ENCODE assay signal across 20 mouse cellular contexts in genomic region chr11:32704241-32704890, GRCm38 (mm10).
DNase-seq lines count a peak whose midpoint lies in the region; ATAC-seq and TF ChIP-seq lines count a peak whose summit lies in the region.
"Had no signal": no experiment of that assay in that cellular context is flagged by ENCODE, and none has a peak within 500 bp of the region (broad histone marks: within the 10 kb centered on the region; RNA-seq: fewer than 3 reads in every experiment).

No protein-coding gene starts in this region.

- intact Hi-C loops in heart, postnatal 36 days (cut with DNase I), result loop anchor here (10.0 kb wide), 1 partner anchor 360 kb away; the partner anchor contains the start of gene Sh3pxd2b

- WGBS in cerebellum, adult 2 months, result 58% methylated on average over 6 of the region's 6 CpGs
- 83% methylated on average over 6 of the region's 6 CpGs for WGBS in midbrain, embryonic 13.5 days
- 79% methylated on average over 6 of the region's 6 CpGs for WGBS in midbrain, postnatal 0 days

- no peak overlapping the region for H3K4me3 ChIP-seq in cerebellum, adult 2 months (replicated peaks; ENCODE audit: insufficient read depth, low read depth, low read length)
- H3K4me3 ChIP-seq in midbrain, embryonic 13.5 days (replicated peaks), result no peak overlapping the region
- no peak overlapping the region for H3K4me3 ChIP-seq in midbrain, postnatal 0 days (ENCODE audit: low read depth, low read length)
- H3K4me3 ChIP-seq: embryonic facial prominence, embryonic 12.5 days; forebrain, embryonic 12.5 days; heart, embryonic 13.5 days; hindbrain, embryonic 13.5 days had no signal

- TF ChIP-seq CTCF in cerebellum, adult 2 months (IDR thresholded peaks at IDR 0.05; ENCODE audit: borderline replicate concordance, insufficient read depth, low read depth, low read length), result no peak
- no peak for TF ChIP-seq CTCF in midbrain, postnatal 0 days (IDR thresholded peaks at IDR 0.05)

- H3K27me3 ChIP-seq in cerebellum, adult 2 months (ENCODE audit: control insufficient read depth, insufficient read depth, low read length), result no peaks in the 10 kb centered on the region
- no peaks in the 10 kb centered on the region for H3K27me3 ChIP-seq in midbrain, embryonic 13.5 days
- no peaks in the 10 kb centered on the region for H3K27me3 ChIP-seq in midbrain, postnatal 0 days (ENCODE audit: insufficient read depth, low read length)
- H3K27me3 ChIP-seq: embryonic facial prominence, embryonic 12.5 days; forebrain, embryonic 12.5 days; heart, embryonic 13.5 days; hindbrain, embryonic 13.5 days had no signal

- no peak overlapping the region for H3K4me2 ChIP-seq in midbrain, embryonic 13.5 days (replicated peaks)
- H3K4me2 ChIP-seq in midbrain, postnatal 0 days (ENCODE audit: low read depth, low read length, poor library complexity, severe bottlenecking), result no peak overlapping the region
- H3K4me2 ChIP-seq: embryonic facial prominence, embryonic 12.5 days; forebrain, embryonic 12.5 days; heart, embryonic 13.5 days; hindbrain, embryonic 13.5 days had no signal

- no peaks in the 10 kb centered on the region for H3K9me3 ChIP-seq in midbrain, embryonic 13.5 days
- H3K9me3 ChIP-seq in midbrain, postnatal 0 days (ENCODE audit: low read length), result no peaks in the 10 kb centered on the region
- H3K9me3 ChIP-seq: embryonic facial prominence, embryonic 12.5 days; forebrain, embryonic 12.5 days; heart, embryonic 13.5 days; hindbrain, embryonic 13.5 days had no signal

- peak overlapping the region; percentile 24 for H3K27ac ChIP-seq in cerebellum, adult 2 months (ENCODE audit: insufficient read depth, low read length)
- H3K27ac ChIP-seq in midbrain, embryonic 13.5 days, result no peak overlapping the region
- H3K27ac ChIP-seq in midbrain, postnatal 0 days (ENCODE audit: low read depth, low read length), result no peak overlapping the region
- H3K27ac ChIP-seq: embryonic facial prominence, embryonic 12.5 days; forebrain, embryonic 12.5 days; heart, embryonic 13.5 days; hindbrain, embryonic 13.5 days; hindbrain, postnatal 0 days had no signal

- no peak overlapping the region for H3K9ac ChIP-seq in midbrain, embryonic 13.5 days (replicated peaks)
- H3K9ac ChIP-seq in midbrain, postnatal 0 days (replicated peaks; ENCODE audit: low read length, poor library complexity, severe bottlenecking), result no peak overlapping the region
- H3K9ac ChIP-seq: embryonic facial prominence, embryonic 12.5 days; forebrain, embryonic 12.5 days; heart, embryonic 13.5 days; hindbrain, embryonic 13.5 days had no signal

- no peaks in the 10 kb centered on the region for H3K36me3 ChIP-seq in midbrain, embryonic 13.5 days
- H3K36me3 ChIP-seq in midbrain, postnatal 0 days (ENCODE audit: insufficient read depth, low read length), result 0 out of 2 replicates have a peak, but pooled peaks cover 2% of the 10 kb centered on the region
- H3K36me3 ChIP-seq: embryonic facial prominence, embryonic 12.5 days; forebrain, embryonic 12.5 days; heart, embryonic 13.5 days; hindbrain, embryonic 13.5 days had no signal

- no peak for TF ChIP-seq POLR2A in cerebellum, adult 2 months (IDR thresholded peaks at IDR 0.05; ENCODE audit: borderline replicate concordance, insufficient read depth, low read length)

- 0 out of 2 replicates have a peak, but pooled peaks have one; percentile 43 for ATAC-seq in midbrain, embryonic 13.5 days
- ATAC-seq in midbrain, postnatal 0 days (ENCODE audit: low FRiP score), result no peak
- ATAC-seq: CD4-positive, CD25-positive, alpha-beta regulatory T cell, adult 4 months; hindbrain, postnatal 0 days had no signal

- H3K4me1 ChIP-seq in cerebellum, adult 2 months (ENCODE audit: control insufficient read depth, insufficient read depth, low read length), result peaks cover 48% of the 10 kb centered on the region
- H3K4me1 ChIP-seq in midbrain, embryonic 13.5 days (replicated peaks), result peaks cover 27% of the 10 kb centered on the region
- peaks cover 5% of the 10 kb centered on the region; the same call in 1 of the 2 replicates for H3K4me1 ChIP-seq in midbrain, postnatal 0 days (ENCODE audit: insufficient read depth, low read length)

- no peak for DNase-seq in cerebellum, adult 2 months
- DNase-seq in cerebellum, postnatal 36 days, result no peak
- peak; percentile 89 for DNase-seq in heart, adult 11 months
- no peak for DNase-seq in heart, postnatal 36 days
- no peak for DNase-seq in midbrain, postnatal 0 days (ENCODE audit: low spot score)
- DNase-seq in ZHBTc4 (ENCODE audit: low read depth, low spot score), result peak; percentile 22
- DNase-seq in thymus, postnatal 25 days, result no peak
- DNase-seq: adrenal gland, adult 2 months; adrenal gland, postnatal 25 days; B cell, adult 2 months; cerebellum, adult 8-10 months; cerebellum, postnatal 14 days; gastrocnemius, postnatal 10 days had no signal

Comparison
In these comparisons a context has a peak if more than half of its experiments do, and no peak if none do; other contexts are left out.
1. DNase-seq: peak in heart, adult 11 months (single experiment) and ZHBTc4 (single experiment); none in cerebellum, adult 2 months (0 of 2), cerebellum, postnatal 36 days (0 of 2), heart, postnatal 36 days (0 of 2), midbrain, postnatal 0 days (single experiment) and thymus, postnatal 25 days (single experiment).